8 mouse cellular contexts compared by ENCODE assay signal in genomic region chr14:26578791-26579191, GRCm38 (mm10). TPM values are rescaled to one million over a fixed set of nuclear protein-coding genes. Genes with fewer than 3 reads are reported as not detected.
DNase-seq lines count a peak whose midpoint lies in the region; ATAC-seq and TF ChIP-seq lines count a peak whose summit lies in the region.

No protein-coding gene starts in this region.

- H3K36me3 ChIP-seq in lung, embryonic 14.5 days (ENCODE audit: insufficient read depth): peaks cover 4% of the 10 kb centered on the region; the same call in 1 of the 2 replicates
- peaks cover 8% of the 10 kb centered on the region; the same call in 1 of the 2 replicates for H3K36me3 ChIP-seq in kidney, embryonic 15.5 days
- no peaks in the 10 kb centered on the region for H3K36me3 ChIP-seq in midbrain, embryonic 14.5 days (ENCODE audit: control insufficient read depth, insufficient read depth, low read length)

- WGBS in lung, embryonic 14.5 days: 51% methylated on average over 6 of the region's 6 CpGs
- 65% methylated on average over 6 of the region's 6 CpGs for WGBS in kidney, embryonic 15.5 days
- 77% methylated on average over 6 of the region's 6 CpGs for WGBS in midbrain, embryonic 14.5 days

- no peak overlapping the region for H3K27ac ChIP-seq in lung, embryonic 14.5 days (ENCODE audit: low read depth)
- H3K27ac ChIP-seq in kidney, embryonic 15.5 days: no peak overlapping the region
- H3K27ac ChIP-seq in midbrain, embryonic 14.5 days (replicated peaks; ENCODE audit: low read depth, low read length): no peak overlapping the region

- ATAC-seq in lung, embryonic 14.5 days (ENCODE audit: insufficient read depth): no peak
- peak; percentile 57 for ATAC-seq in erythroid progenitor cell, adult 5-6 weeks (replicated peaks; ENCODE audit: low FRiP score, poor library complexity, severe bottlenecking)
- ATAC-seq in kidney, embryonic 15.5 days (replicated peaks; ENCODE audit: low FRiP score): no peak
- ATAC-seq in midbrain, embryonic 14.5 days (ENCODE audit: low FRiP score, low TSS enrichment): no peak

- no peak for DNase-seq in lung, embryonic 14.5 days
- no peak for DNase-seq in lung, adult 18-20 months
- DNase-seq in midbrain, embryonic 14.5 days: no peak
- DNase-seq in layer of hippocampus, adult 9-11 months: no peak
- no peak for DNase-seq in ovary, postnatal 14 days (ENCODE audit: low spot score)
- no peak for DNase-seq in gastrocnemius, postnatal 10 days

- TF ChIP-seq CTCF in lung, embryonic 14.5 days (IDR thresholded peaks at IDR 0.05; ENCODE audit: low read depth): no peak

- no peaks in the 10 kb centered on the region for H3K27me3 ChIP-seq in lung, embryonic 14.5 days (ENCODE audit: insufficient read depth, low read length)
- H3K27me3 ChIP-seq in kidney, embryonic 15.5 days: no peaks in the 10 kb centered on the region
- no peaks in the 10 kb centered on the region for H3K27me3 ChIP-seq in midbrain, embryonic 14.5 days (ENCODE audit: control insufficient read depth, insufficient read depth, low read length)

- H3K9me3 ChIP-seq in lung, embryonic 14.5 days (ENCODE audit: low read depth, low read length): no peaks in the 10 kb centered on the region
- H3K9me3 ChIP-seq in kidney, embryonic 15.5 days (replicated peaks): no peaks in the 10 kb centered on the region
- no peaks in the 10 kb centered on the region for H3K9me3 ChIP-seq in midbrain, embryonic 14.5 days (ENCODE audit: control insufficient read depth, low read length)

- peak overlapping the region; percentile 97 for H3K4me3 ChIP-seq in lung, embryonic 14.5 days (ENCODE audit: low read depth, low read length)
- peak overlapping the region; percentile 90 for H3K4me3 ChIP-seq in kidney, embryonic 15.5 days (replicated peaks)
- peak overlapping the region; percentile 96; the same call in 1 of the 2 replicates for H3K4me3 ChIP-seq in midbrain, embryonic 14.5 days (replicated peaks; ENCODE audit: low read depth, low read length)

- peak overlapping the region; percentile 81 for H3K4me2 ChIP-seq in lung, embryonic 14.5 days
- H3K4me2 ChIP-seq in kidney, embryonic 15.5 days: peak overlapping the region; percentile 62
- H3K4me2 ChIP-seq in midbrain, embryonic 14.5 days (ENCODE audit: low read length): peak overlapping the region; percentile 88

- H3K9ac ChIP-seq in lung, embryonic 14.5 days: no peak overlapping the region
- H3K9ac ChIP-seq in kidney, embryonic 15.5 days: no peak overlapping the region
- H3K9ac ChIP-seq in midbrain, embryonic 14.5 days (replicated peaks; ENCODE audit: low read length): no peak overlapping the region

- H3K4me1 ChIP-seq in lung, embryonic 14.5 days (ENCODE audit: insufficient read depth): no peaks in the 10 kb centered on the region; the same call in 1 of the 2 replicates
- peaks cover 8% of the 10 kb centered on the region for H3K4me1 ChIP-seq in kidney, embryonic 15.5 days
- peaks cover 12% of the 10 kb centered on the region; the same call in 1 of the 2 replicates for H3K4me1 ChIP-seq in midbrain, embryonic 14.5 days (ENCODE audit: control insufficient read depth, insufficient read depth, low read length)

RNA-seq across cellular contexts. Expression of gene Dennd6a, which starts 5.1 kb away (rescaled TPM):
- 38.9 and 39.1 TPM in 2 replicates for polyA plus RNA-seq in lung, embryonic 14.5 days (2014; fragmentation: Nextera tagmentation; extraction: Ambion mirVana)
- 19.8 and 36.0 TPM in 2 replicates for total RNA-seq in erythroid progenitor cell, adult 5-6 weeks (2015; ENCODE audit: low replicate concordance)
- total RNA-seq in erythroid progenitor cell, adult 5-6 weeks (2017; ENCODE audit: low replicate concordance): 24.9 and 31.7 TPM in 2 replicates
- 31.7 and 34.2 TPM in 2 replicates for polyA plus RNA-seq in kidney, embryonic 15.5 days (2015; fragmentation: Nextera tagmentation; extraction: Ambion mirVana)
- 16.5 and 18.5 TPM in 2 replicates for polyA plus RNA-seq in midbrain, embryonic 14.5 days (2014; fragmentation: Nextera tagmentation; extraction: Ambion mirVana)
- total RNA-seq in gastrocnemius, postnatal 10 days (2021): 10 to 100 TPM; 13.9 to 19.1 TPM

RNA-seq across cellular contexts. Expression of gene Slmap, which starts 44.1 kb away (rescaled TPM):
- 30.1 and 31.4 TPM in 2 replicates for polyA plus RNA-seq in lung, embryonic 14.5 days (2014; fragmentation: Nextera tagmentation; extraction: Ambion mirVana)
- total RNA-seq in erythroid progenitor cell, adult 5-6 weeks (2015; ENCODE audit: low replicate concordance): 32.4 and 47.4 TPM in 2 replicates
- 55.1 and 79.7 TPM in 2 replicates for total RNA-seq in erythroid progenitor cell, adult 5-6 weeks (2017; ENCODE audit: low replicate concordance)
- 19.5 and 19.6 TPM in 2 replicates for polyA plus RNA-seq in kidney, embryonic 15.5 days (2015; fragmentation: Nextera tagmentation; extraction: Ambion mirVana)
- 16.7 and 19.1 TPM in 2 replicates for polyA plus RNA-seq in midbrain, embryonic 14.5 days (2014; fragmentation: Nextera tagmentation; extraction: Ambion mirVana)
- 100 to 1,000 TPM; 111 to 113 TPM for total RNA-seq in gastrocnemius, postnatal 10 days (2021)

RNA-seq across cellular contexts. Expression of gene Arf4, which starts 59.1 kb away (rescaled TPM):
- 586 and 611 TPM in 2 replicates for polyA plus RNA-seq in lung, embryonic 14.5 days (2014; fragmentation: Nextera tagmentation; extraction: Ambion mirVana)
- total RNA-seq in erythroid progenitor cell, adult 5-6 weeks (2015; ENCODE audit: low replicate concordance): 95.1 and 143 TPM in 2 replicates
- 17.3 and 44.2 TPM in 2 replicates for total RNA-seq in erythroid progenitor cell, adult 5-6 weeks (2017; ENCODE audit: low replicate concordance)
- polyA plus RNA-seq in kidney, embryonic 15.5 days (2015; fragmentation: Nextera tagmentation; extraction: Ambion mirVana): 594 and 610 TPM in 2 replicates
- 544 and 580 TPM in 2 replicates for polyA plus RNA-seq in midbrain, embryonic 14.5 days (2014; fragmentation: Nextera tagmentation; extraction: Ambion mirVana)
- total RNA-seq in gastrocnemius, postnatal 10 days (2021): 100 to 1,000 TPM in 1 of 2 experiments, 10 to 100 TPM in 1; 90.0 to 126 TPM
